Mouse (Mus musculus) heart, embryonic 14.5 days (tissue): ENCODE data around the gene Mrpl38. TPM values are rescaled to one million over a fixed set of nuclear protein-coding genes. Genes with fewer than 3 reads are reported as not detected.

ENCODE experiments used
- ATAC-seq: fragments of 200-750 bp; cut with Nextera tagmentation; 2 replicates; pipeline ENCODE4 v1.8.0; 2017; ENCODE audit warnings: low read depth, moderate TSS enrichment; ENCODE audit not compliant: insufficient number of reproducible peaks, insufficient read depth, low FRiP score
- H3K27ac ChIP-seq, 2 experiments: fragments of 200-500 bp in 1 of 2; fragments of 300-500 bp in 1 of 2; sonication (generic) in 1 of 2; replicated peaks in 1 of 2; 2 replicates each; pipeline ENCODE4 v1.5.1; 2012 to 2014; ENCODE audit warnings: low read depth in 2 of 2, low read length in 2 of 2, control low read depth in 1 of 2, mild to moderate bottlenecking in 1 of 2, mixed read lengths in 1 of 2; ENCODE audit not compliant: control insufficient read depth in 1 of 2, insufficient read depth in 1 of 2
- H3K27me3 ChIP-seq: fragments of 300-500 bp; sonication (generic); 2 replicates; pipeline ENCODE4 v1.6.1; 2014; ENCODE audit warnings: mild to moderate bottlenecking, low read length, control low read depth; ENCODE audit not compliant: control insufficient read depth, insufficient read depth
- H3K36me3 ChIP-seq: fragments of 300-500 bp; sonication (generic); 2 replicates; pipeline ENCODE4 v1.6.1; 2014; ENCODE audit warnings: mild to moderate bottlenecking, control low read depth, low read length, mixed read lengths; ENCODE audit not compliant: control insufficient read depth, insufficient read depth
- H3K4me1 ChIP-seq, 2 experiments: fragments of 200-500 bp in 1 of 2; fragments of 300-500 bp in 1 of 2; sonication (generic) in 1 of 2; 2 replicates each; pipeline ENCODE4 v1.6.1; 2012 to 2014; ENCODE audit warnings: low read length in 2 of 2, control low read depth in 1 of 2, mixed read lengths in 1 of 2; ENCODE audit not compliant: control insufficient read depth in 2 of 2, insufficient read depth in 2 of 2
- H3K4me2 ChIP-seq: fragments of 300-500 bp; sonication (generic); 2 replicates; pipeline ENCODE4 v1.6.1; 2014; ENCODE audit warnings: mild to moderate bottlenecking, low read length
- H3K4me3 ChIP-seq, 2 experiments: fragments of 200-500 bp in 1 of 2; fragments of 300-500 bp in 1 of 2; sonication (generic) in 1 of 2; 2 replicates each; pipeline ENCODE4 v1.5.1; 2012 to 2014; ENCODE audit warnings: low read length in 2 of 2, mild to moderate bottlenecking in 2 of 2, control low read depth in 1 of 2, low read depth in 1 of 2, moderate library complexity in 1 of 2; ENCODE audit not compliant: control insufficient read depth in 1 of 2, insufficient read depth in 1 of 2
- H3K9ac ChIP-seq: fragments of 300-500 bp; sonication (generic); 2 replicates; pipeline ENCODE4 v1.6.1; 2014; ENCODE audit warnings: mild to moderate bottlenecking, low read length
- H3K9me3 ChIP-seq: fragments of 300-500 bp; sonication (generic); 2 replicates; pipeline ENCODE4 v1.6.1; 2016; ENCODE audit warnings: low read length, control low read depth; ENCODE audit not compliant: control insufficient read depth
- whole genome bisulfite sequencing: fragments of 180-500 bp; shearing (Covaris S2); extraction: QIAGEN DNeasy Blood & Tissue Kit; methylation state at CpG from one replicate; pipeline ENCODE4 v1.1.7; 2014; 5-methylcytosine and 5-hydroxymethylcytosine counted together
- polyA plus RNA-seq: library from polyadenylated mRNA; unstranded; fragments of >200 nt; fragmentation: Nextera tagmentation; extraction: Ambion mirVana; gene quantifications from 2 replicates; pipeline ENCODE4 v1.2.1, GENCODE M21; 2014

Mrpl38 gene
- polyA plus RNA-seq, 1 experiment from 2014 or later, result 92.3 TPM

DNA sequence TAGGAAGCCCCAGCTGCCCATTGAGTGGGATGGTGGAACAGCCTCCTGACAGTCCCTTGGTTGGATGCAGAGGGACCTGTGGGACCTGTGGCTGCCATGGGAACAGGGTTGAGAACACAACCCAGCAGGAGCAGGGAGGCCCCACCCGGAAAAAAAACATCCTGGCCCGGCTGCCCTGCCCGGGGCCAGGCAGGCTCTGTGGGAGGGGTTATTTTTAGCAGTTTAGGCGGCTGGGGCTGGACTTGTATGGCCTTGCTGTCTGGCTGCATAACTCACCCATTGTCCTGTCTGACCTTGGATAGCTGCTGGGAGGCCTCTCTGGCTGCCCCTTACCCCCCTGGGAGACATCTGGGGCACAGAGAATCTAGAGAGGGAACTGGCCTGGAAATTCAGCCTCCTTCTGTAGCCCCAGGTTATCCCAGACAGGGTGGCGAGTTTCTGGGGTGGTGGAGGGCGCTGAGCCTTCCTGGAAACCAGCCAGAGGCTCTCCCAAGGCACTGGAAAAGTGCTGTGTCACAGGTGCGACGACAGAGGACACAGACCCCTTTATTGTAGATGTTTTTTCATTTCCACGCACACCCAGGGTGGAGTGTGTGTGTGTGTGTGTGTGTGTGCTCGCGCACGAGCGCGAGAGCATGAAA, 34.5 kb downstream of the Mrpl38 start:
- H3K9ac ChIP-seq, result peak overlapping the region; percentile 69
- 22% methylated on average over 13 of the region's 14 CpGs for WGBS
- peak overlapping the region; percentile 97 to 98 for H3K27ac ChIP-seq
- H3K4me3 ChIP-seq, result no peak overlapping the region
- peaks cover 73 to 90% of the 10 kb centered on the region in 2 experiments for H3K4me1 ChIP-seq
- ATAC-seq, result peak; percentile 78
- H3K36me3 ChIP-seq, result peaks cover 28% of the 10 kb centered on the region
- H3K9me3 ChIP-seq, result no peaks in the 10 kb centered on the region
- H3K27me3 ChIP-seq, result no peaks in the 10 kb centered on the region
- peak overlapping the region; percentile 41 for H3K4me2 ChIP-seq

DNA sequence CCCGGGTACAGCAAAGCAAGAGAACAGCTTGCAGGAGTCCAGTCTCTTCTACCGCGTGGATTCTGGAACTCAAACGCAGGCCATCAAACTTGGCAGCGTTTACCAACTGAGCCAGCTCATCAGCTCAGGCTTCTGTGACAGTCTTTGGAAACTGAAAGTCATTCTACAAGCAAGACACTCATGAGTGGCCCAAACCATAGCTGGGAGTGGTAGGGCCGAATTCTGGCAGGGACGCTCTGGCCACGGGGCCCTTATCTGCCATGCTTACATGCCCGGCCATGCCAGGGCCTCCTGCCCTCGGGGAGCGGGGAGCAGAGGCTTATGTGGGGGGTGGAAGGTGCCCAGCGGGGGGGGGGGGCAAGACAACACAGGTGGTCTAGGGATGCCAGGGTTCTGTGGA, 35.1 kb downstream of the Mrpl38 start:
- H3K27me3 ChIP-seq, result no peaks in the 10 kb centered on the region
- H3K27ac ChIP-seq, result peak overlapping the region; percentile 97 to 98
- H3K9ac ChIP-seq, result peak overlapping the region; percentile 69
- H3K4me2 ChIP-seq, result peak overlapping the region; percentile 41; the same call in 1 of the 2 replicates
- no peak overlapping the region for H3K4me3 ChIP-seq
- 30% methylated on average over 12 of the region's 12 CpGs for WGBS
- no peaks in the 10 kb centered on the region for H3K9me3 ChIP-seq
- no peak for ATAC-seq
- H3K4me1 ChIP-seq, result peaks cover 75 to 93% of the 10 kb centered on the region in 2 experiments
- peaks cover 28% of the 10 kb centered on the region for H3K36me3 ChIP-seq

DNA sequence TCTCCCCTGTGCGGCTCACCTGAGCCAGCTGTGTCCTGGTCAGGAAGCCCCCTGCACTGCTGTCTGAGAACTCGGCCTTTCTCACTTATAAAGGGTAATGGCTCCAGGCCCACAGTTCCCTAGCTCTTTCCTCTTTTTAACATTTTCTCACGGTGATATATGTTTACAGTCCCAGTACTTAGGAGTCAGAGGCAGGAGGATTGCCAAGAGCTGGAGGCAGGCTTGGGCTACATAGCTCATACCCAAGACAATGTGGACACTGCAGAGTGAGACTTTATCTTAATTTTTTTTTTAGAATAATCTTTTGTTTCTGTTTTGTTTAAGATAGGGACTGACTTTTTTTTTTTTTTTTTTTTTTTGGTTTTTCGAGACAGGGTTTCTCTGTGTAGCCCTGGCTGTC, 36.2 kb downstream of the Mrpl38 start:
- Histone ChIP-seq H3K27me3 (no peaks in the 10 kb centered on the region), H3K4me1 (peaks cover 65 to 82% of the 10 kb centered on the region in 2 experiments), H3K4me3 (no peak overlapping the region), H3K9me3 (no peaks in the 10 kb centered on the region), H3K9ac (peak overlapping the region; percentile 63), H3K36me3 (peaks cover 22% of the 10 kb centered on the region), H3K27ac (peak overlapping the region; percentile 89 to 98), H3K4me2 (no peak overlapping the region)
- ATAC-seq, result no peak
- 48% methylated on average over 3 of the region's 4 CpGs for WGBS

DNA sequence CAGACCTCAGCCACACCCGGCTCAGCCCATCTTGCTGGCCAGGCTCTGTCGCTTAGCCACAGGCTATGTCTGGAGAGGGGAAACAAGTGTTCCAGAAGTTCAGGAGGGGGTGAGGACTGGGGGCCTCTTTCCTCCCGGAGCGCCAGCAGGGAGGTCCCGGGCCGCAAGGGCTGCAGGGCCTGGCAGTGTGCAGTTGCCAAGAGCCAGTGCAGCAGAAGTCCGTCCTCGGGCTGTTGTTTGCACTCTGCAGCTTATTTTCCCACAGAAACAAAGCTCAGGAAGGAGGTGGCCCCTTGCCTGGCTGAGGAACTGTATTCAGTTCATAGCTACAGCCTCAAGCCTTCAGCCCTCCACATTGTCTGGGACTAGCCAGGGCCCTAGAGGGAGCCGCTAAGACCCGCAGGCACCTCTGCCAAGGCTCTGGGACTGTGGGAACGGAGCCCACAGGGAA, 36.7 kb downstream of the Mrpl38 start:
- Histone ChIP-seq H3K4me2 (peak overlapping the region; percentile 25), H3K4me1 (peaks cover 60 to 77% of the 10 kb centered on the region in 2 experiments), H3K4me3 (no peak overlapping the region), H3K36me3 (peaks cover 17% of the 10 kb centered on the region), H3K9me3 (no peaks in the 10 kb centered on the region), H3K27me3 (no peaks in the 10 kb centered on the region), H3K9ac (peak overlapping the region; percentile 63), H3K27ac (peak overlapping the region; percentile 89 to 98)
- 26% methylated on average over 11 of the region's 11 CpGs for WGBS
- peak; percentile 47 for ATAC-seq

DNA sequence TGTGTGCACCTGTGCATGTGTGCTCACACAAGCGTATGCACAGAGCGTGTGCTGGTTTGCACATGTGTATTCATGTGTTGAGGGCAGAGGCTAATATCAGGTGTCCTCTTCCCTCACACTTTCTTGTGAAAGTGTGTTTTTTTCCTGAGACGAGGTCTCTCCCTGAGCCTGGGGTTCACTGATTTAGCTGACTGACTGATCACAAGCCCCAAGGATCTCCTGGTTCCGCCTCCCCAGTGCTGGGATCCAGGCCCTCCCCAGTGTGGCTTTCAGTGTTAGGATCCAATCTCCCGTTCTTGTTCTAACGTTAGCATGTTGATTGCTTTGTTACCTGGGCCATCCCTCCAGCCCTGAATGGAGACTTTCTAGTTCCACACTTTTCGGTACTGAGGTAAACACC, 37.8 kb downstream of the Mrpl38 start:
- H3K27ac ChIP-seq, result peak overlapping the region; percentile 89 to 98
- H3K9me3 ChIP-seq, result 0 out of 2 replicates have a peak, but pooled peaks cover 4% of the 10 kb centered on the region
- peaks cover 52 to 65% of the 10 kb centered on the region in 2 experiments for H3K4me1 ChIP-seq
- WGBS, result 76% methylated on average over 7 of the region's 7 CpGs
- ATAC-seq, result no peak
- H3K36me3 ChIP-seq, result peaks cover 6% of the 10 kb centered on the region
- H3K4me2 ChIP-seq, result no peak overlapping the region
- no peaks in the 10 kb centered on the region for H3K27me3 ChIP-seq
- H3K4me3 ChIP-seq, result no peak overlapping the region
- H3K9ac ChIP-seq, result peak overlapping the region; percentile 63

DNA sequence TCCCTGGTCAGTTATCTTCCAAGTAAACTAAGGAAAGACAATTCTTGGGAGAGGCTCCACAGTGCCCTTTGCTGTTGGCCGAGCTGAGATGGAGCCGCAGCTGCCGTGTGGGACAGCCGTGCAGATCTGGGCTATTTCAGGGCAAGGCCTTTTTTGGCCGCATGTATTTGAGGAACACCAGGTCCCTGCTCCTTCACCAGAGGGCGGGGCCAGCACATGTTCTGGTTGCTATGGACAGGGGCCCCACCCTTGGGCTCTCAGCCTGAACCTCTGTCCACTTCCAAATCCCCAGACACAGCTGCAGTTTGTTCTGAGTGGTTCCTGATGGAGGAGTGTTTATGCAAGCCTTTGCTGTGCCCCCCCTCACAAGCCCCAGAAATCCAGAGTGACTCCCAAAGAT, 38.3 kb downstream of the Mrpl38 start:
- 0 out of 2 replicates have a peak overlapping the region, but pooled peaks have one; percentile 3 for H3K4me2 ChIP-seq
- H3K27me3 ChIP-seq, result no peaks in the 10 kb centered on the region
- no peak overlapping the region for H3K4me3 ChIP-seq
- peak overlapping the region; percentile 89 to 98 for H3K27ac ChIP-seq
- H3K4me1 ChIP-seq, result peaks cover 52 to 61% of the 10 kb centered on the region in 2 experiments
- 16% methylated on average over 6 of the region's 6 CpGs for WGBS
- peak overlapping the region; percentile 63 for H3K9ac ChIP-seq
- peaks cover 2% of the 10 kb centered on the region for H3K36me3 ChIP-seq
- no peak; the same call in 1 of the 2 replicates for ATAC-seq
- 0 out of 2 replicates have a peak, but pooled peaks cover 4% of the 10 kb centered on the region for H3K9me3 ChIP-seq

DNA sequence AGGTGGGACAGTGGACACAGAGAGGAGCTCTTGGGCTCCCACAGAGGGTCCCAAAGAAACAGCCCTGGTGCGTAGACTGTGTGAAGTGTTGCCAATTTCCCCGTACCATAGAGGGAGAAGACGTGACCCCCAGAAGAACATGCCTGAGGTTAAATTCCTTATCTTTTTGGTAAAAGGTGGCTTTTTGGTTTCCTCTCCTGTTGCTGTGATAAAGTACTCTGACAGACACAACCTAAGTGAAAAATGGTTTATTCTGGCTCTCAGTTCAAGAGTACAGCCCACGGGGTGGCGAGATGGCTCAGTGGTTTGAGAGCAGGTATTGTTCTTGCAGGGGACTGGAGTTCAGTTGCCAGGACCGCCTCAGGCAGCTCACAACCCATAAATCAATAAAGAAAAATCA, 39.2 kb downstream of the Mrpl38 start:
- no peak overlapping the region for H3K4me2 ChIP-seq
- H3K4me3 ChIP-seq, result no peak overlapping the region
- H3K36me3 ChIP-seq, result no peaks in the 10 kb centered on the region
- peak overlapping the region; percentile 30 to 98 for H3K27ac ChIP-seq
- 81% methylated on average over 6 of the region's 6 CpGs for WGBS
- H3K27me3 ChIP-seq, result no peaks in the 10 kb centered on the region
- H3K9ac ChIP-seq, result no peak overlapping the region
- 0 out of 2 replicates have a peak, but pooled peaks cover 4% of the 10 kb centered on the region for H3K9me3 ChIP-seq
- H3K4me1 ChIP-seq, result peaks cover 49 to 52% of the 10 kb centered on the region in 2 experiments
- ATAC-seq, result no peak
